Mouse (Mus musculus) brain, embryonic 18.5 days (tissue): ENCODE measurements around the gene Ephx3.

Source experiments
- DNase-seq: peaks from one replicate; pipeline ENCODE4 v3.0.0-alpha.2; 2012; ENCODE audit warnings: low read depth, low spot score

Gene Ephx3

DNA sequence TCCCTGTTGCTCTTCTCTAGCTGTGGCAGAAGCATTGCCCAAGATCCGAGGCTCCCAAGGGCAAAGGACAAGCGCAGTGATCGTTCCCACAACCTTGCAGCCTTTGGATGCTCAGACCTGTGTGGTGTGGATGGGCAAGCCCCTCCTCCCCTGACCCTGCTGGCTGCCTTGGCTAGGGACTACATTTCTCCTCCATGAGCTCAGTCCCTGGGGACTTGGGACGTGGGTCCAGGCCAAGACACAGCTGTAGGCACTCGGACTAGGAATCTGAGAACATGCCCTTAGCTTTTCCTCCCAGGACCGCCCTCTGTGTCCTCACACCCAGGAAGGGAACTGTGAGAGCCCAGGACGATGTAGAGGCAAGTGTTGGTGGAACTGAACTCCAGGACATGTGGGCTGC lies 16.2 kb downstream of the Ephx3 start:
- no peak for DNase-seq

DNA sequence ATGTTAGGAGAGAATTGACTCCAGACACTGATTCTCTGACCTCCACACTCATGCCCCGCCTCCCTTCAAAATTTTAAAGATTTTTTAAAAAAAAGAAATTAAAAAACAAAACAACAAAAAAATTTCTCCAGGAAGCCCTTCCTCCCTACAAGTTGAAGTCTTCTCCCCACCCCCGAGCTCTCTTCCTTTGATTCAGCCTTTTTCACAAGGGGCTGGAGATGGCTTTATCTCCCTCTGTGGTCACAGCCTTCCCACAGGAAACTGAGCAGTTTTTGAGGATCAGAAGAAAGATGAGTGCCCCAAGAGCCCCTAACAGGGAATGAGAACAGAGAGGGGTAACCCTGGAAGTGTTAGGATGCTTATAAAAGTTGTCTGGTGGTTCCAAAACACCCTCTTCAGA lies 16.9 kb downstream of the Ephx3 start:
- no peak for DNase-seq

DNA sequence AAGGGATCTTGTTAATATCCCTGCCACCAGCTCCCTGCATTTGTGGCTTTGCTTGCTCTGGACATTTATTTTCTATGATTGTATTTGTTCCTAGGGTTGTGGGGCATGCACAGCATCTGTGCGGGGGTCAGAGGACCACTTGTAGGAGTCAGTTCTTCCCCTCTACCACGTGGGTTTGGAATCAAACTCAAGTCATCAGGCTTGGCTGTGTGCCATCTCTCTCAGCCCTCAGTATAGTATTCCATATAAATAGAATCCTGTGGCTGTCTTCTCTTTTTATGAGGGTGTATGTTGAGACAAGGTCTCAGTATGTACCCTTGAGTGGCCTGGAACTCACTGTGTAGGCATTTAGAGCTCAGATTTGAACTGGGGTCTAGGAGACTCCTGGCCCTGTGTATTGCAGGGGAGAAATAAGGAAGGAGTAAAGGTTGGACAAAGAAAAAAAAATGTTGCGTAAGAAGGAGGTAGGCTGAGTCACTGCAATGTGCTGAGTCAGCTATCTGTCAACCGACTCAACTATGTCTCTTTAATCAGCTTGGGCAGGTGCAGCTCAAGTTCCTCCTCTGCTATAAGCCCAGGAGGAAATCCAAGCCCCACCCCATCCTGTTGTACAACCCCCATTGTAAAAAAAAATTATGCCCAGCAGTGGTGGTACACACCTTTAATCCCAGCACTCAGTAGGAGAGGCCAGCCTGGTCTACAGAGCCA lies 19.7 kb downstream of the Ephx3 start:
- DNase-seq, result no peak

DNA sequence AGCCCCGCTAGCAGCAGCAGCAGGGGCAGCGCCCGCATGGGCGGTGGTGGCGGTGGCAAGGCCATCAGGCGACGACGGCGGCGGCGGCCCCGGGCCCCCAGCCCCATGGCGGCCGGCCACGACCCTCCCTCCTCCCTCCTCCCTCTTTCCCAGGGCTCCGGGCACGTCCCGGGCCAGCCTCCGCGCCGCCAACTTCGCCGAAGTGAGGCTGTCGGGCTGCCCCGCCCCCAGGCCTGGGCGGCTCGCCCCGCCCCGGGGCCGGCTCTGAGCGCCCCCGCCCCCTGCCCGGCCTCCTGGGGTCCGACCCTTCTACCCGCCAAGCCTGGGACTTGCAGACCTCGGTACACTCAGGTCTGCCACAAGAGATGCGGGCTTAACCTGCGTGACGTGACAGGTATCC lies 22.7 kb downstream of the Ephx3 start, which contains the start of gene Notch3:
Gene Notch3, minus strand, starts transcription at position 166 of the 400 bp plus-strand sequence.
- no peak for DNase-seq

DNA sequence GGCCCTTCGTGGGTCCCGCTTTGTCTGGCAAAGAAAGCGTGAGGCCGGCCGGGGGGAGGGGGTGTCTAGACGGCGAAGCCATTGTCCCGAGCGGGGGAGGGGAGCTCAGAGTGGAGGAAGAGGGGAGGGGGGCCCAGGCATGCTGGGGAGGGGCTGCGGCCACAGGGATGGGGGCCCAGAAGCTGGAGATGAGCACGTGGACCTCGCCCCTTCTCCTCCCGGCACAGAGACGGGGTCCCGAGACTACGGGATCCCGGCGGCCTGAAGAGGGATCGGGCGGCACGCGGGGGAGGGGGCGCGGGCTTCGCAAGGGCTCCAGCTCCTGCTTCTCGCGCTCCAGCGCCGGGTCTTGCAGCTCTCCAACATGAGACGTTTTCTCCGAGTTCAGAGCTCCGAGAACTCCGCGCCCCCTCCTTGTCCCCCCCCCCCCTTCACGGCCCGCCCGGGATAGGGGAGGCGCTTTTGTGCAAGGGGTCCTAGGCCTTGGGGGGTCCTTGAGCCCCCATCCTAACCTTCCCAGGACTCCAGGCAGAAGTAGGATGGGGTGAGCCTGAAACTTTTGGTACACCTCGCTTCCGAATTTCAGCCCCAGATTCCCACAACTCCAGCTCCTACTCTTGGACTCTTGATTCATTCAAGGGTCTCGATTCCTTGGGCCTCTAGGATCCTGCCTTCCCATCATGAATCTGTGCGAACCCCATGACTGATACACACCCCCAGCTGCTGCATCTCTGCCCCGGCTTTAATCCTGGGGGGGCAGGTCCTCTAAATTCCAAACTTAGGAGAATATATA lies 23.4 kb downstream of the Ephx3 start:
- no peak for DNase-seq

DNA sequence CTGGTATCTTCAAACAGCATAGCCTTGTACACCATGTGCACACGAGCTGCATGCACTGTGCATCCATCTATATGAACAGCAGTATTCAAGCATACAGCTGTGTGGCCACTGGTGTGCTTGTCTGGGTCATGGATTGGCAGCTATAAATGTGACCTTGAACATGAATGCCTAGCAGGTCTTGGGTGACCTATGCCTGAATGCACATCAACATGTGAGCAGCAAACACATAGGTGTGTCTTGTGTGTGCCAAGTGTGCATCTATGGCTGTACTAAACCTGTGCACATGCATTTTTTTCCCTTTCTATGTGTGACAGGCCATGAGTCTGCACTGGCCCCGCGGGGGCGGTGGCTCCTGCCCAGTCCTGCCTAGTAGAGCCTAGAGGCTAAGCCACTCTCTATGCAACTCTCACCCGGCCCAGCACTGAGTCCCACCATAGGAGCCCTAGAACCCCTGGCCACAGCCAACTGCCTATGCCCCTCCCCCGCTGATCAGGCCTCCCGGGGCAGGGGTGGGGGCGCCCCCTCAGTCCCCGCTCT lies 24.0 kb downstream of the Ephx3 start:
- no peak for DNase-seq

DNA sequence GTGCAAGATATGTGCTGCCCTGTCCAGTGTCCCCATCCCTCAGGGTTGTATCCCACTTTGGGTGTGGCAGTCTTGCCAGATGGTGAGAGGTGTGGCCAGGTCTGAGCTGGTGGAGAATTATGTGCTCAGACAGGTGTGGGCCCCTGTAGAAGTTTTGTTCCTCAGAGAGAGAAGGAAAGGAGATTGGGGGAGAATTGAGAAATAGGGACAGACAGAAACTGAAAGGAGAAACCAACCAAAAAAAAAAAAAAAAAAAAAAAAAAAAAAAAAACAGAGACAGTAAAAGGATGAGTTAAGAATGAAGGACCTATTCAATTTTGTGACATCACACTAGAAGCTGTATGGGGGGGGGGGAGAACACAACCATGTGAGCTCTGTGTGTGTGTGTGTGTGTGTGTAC lies 24.6 kb downstream of the Ephx3 start:
- no peak for DNase-seq

DNA sequence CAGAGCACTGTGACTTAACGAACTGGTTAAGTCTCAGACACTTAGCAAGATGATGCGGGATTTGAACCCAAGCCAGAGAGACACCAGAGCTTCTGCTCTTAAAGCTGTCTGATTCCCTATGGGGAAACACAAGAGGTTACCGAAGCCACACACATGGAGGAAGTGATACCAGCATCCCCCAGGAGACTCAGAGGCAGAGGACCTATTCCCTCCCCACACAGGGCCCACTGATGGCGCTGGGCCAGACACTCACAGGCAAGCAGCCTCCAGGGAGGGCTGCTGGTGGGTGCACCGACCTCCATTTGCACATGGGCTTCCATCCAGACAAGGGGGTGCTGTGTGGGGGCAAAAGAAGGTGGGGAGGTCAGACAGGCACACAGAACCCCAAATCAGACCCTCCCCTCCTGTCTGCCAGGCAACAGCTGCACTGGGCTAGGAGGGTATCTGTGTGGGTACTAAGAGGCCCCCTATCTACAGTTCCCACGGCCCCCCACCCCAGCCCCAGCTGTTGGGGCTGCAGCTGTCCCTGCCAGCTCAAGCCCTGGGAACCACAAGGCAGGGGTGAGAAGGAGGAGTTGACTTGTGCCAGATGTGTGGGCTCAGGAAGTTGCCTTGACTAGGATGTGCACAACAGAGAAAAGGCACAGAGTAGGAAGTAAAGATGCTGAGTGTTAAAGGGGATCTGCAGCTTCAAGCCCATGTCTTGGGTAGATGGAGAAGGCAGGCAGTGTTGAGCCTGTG lies 25.3 kb downstream of the Ephx3 start:
- no peak for DNase-seq

DNA sequence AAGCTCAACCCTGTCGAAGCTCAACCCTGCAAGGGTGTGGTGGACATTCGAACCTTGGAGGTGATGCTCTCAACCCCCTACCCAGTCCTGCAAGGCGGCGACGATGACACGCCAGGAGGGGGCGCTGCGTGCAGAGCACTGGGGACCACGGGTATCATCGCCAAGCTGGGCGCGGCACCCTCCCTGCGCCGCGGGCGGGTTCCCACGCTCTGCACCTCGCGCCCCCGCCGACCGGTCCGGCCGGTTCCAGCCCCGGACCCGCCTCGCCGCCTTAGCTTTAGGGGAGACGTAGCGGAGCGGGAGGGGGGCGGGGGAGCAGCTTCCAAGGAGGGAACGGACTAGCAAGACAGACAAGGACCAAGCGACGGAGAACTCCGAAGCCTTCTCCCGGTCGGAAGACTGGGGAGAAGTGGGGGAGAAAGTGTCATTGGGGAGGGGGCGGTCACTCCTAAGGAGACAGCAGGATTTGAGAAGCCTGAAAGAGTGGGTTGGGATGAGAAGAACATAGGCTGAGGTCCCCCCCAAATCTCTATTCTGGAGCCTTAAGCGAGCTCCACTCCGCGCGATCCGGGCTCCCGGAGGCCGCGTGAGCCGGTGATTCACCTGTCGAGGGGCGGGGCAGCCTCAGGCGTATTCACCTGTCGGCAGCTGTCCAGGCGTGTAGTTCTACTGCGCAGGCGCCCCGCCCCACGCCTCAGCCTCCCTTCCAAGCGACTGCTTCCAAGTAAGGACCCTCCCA lies 27.1 kb downstream of the Ephx3 start:
- no peak for DNase-seq

DNA sequence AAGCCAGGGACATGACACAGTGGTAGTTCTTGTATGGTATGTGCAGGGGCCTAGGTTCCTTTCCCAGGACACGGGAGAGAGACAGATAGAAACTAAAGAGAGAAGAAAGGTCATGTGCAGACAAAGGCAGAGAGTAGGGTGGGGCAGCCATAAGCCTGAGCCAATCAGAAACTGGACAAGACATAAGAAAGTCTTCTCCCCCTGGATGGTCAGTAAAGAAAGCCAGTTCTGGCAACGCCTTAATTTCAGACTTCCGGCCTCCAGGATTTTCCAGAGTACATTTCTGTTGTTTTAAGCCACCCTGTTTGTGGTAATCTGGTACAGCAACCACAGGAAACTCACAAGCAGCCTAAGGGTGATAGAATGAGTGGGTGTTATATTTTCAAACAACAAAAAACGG lies 28.5 kb downstream of the Ephx3 start:
- DNase-seq, result no peak

DNA sequence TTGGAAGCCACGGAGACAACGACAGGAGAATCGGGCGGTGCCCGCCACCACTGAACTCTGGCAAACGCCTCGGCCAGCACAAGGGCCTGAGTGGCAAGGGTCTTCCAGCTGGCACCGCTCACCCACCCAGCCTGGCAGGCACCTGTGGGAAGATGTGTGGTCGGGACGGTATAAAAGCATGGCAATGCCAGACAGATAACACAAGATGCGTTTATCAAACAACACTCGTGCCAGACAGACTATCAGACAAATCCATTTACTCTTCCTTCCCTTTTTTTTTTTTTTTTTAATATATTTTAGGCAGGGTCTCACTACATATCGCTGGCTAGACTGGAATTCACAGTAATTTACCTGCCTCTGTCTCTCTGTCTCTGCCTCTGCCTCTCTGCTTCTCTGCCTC lies 30.5 kb downstream of the Ephx3 start:
- DNase-seq, result no peak

DNA sequence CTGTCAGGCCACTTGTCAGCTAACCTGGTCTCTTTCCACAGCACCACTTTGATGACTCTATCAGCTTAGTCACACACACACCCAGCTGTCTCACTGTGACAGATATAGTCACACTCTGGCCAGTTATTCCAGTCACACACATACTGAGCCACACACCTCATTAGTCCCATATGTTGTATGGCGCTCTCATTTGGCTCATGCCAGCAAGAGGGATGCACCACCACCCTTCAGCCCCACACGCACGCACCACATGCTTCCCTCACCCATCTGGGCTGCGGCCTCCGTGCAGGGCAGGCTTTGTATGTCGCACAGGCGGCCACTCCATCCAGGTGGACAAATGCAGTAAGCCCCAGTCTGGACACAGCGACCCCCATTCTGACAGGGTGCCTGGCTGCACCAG lies 42.6 kb downstream of the Ephx3 start:
- no peak for DNase-seq

DNA sequence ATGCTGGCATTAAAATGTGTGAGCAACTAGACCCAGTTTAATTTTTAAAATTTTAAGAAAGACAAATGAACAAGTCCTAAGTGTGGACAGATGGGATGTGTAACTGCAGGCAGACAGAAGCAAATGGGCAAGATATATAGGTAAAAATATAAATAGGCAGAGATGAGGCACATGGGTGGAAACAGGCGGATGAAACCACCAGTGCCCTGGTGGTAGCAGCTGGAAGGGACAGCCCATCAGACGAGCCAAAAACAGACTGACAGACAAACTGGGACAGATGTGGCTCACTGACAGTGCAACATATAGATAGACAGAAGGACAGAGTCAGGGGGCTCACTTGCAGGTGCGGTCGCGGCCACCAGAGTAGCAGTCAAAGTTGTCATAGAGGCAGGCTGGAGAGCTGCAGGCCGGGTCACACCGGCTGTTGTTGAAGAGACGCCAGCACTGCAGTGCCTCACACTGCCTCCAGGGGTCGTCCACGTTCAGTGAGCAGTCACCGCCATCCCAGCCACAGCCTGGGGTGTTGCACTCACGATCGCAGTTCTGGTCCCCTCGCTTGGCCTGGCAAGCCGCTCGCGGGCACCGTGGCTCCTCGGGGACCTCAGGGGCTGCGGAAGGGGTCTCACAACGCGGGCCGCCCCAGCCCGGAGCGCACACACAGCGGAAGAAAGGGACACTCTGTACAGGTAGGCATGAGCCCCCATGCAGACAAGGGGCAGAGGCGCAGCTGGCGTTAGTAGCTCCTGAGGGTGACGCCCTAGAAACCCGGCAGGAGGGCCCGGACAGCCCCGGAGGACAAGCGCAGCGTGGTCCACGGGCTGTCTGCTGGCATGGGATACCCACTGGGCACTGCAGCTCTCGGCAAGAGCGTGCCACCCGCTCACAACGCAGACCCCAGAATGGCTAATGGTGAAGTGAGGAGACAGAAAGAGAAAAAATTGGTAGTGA lies 46.2 kb downstream of the Ephx3 start:
- no peak for DNase-seq

DNA sequence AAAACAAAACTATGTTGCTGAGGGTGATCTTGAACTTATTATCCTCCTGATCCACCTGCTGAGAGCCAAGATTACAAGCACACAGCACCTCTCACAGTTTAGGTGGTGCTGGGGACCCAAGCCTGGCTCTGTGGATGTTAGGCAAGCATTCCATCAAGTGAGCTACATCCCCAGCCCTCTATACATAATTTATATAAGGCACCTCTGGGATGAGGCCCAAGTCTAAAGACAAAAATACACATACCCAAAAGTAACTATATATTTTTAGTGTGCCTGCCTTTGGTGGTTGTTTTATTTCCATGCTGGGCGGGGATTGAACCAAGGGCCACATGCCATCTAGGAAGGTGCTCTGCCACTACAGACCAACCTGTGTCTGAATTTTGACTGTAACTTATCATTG lies 47.1 kb downstream of the Ephx3 start:
- no peak for DNase-seq
